Mouse (Mus musculus): ENCODE measurements around the gene Stx19.

GRCm38 (mm10) chr16:62852464-62853252, 38.2 kb downstream of the Stx19 start:
- TF ChIP-seq CTCF (IDR thresholded peaks at IDR 0.05; ENCODE audit: low read depth, low read length) (no peak), GATA1 (IDR thresholded peaks at IDR 0.05; ENCODE audit: borderline replicate concordance, low read length) (no peak), TAL1 (conservative IDR thresholded peaks at IDR 0.05; ENCODE audit: low read depth, low read length) (no peak), POLR2AphosphoS5 (IDR thresholded peaks at IDR 0.05; ENCODE audit: insufficient replicate concordance, low read depth, low read length) (no peak), GATA2 (IDR thresholded peaks at IDR 0.05; ENCODE audit: borderline replicate concordance, low read depth, low read length) (no peak)
